Mouse (Mus musculus) myocyte (in vitro differentiated cells): ENCODE measurements around the gene Icam1.

ENCODE experiments used
- CEBPB ChIP-seq: IDR thresholded peaks from 2 replicates; pipeline ENCODE4 v1.6.1; 2011; ENCODE audit warnings: mild to moderate bottlenecking, moderate library complexity; ENCODE audit not compliant: poor library complexity, insufficient read depth, severe bottlenecking
- E2F4 ChIP-seq: IDR thresholded peaks from one replicate; pipeline ENCODE4 v1.6.1; 2011; ENCODE audit warnings: mild to moderate bottlenecking, control low read depth, moderate library complexity; ENCODE audit not compliant: insufficient read depth
- MAX ChIP-seq: IDR thresholded peaks from one replicate; pipeline ENCODE4 v1.6.1; 2011; ENCODE audit warnings: low read depth, mild to moderate bottlenecking, control low read depth
- MYOD1 ChIP-seq, 3 experiments: IDR thresholded peaks; one replicate each; pipeline ENCODE4 v1.6.1; 2011; ENCODE audit warnings: control low read depth in 2 of 3, low read depth in 2 of 3, mild to moderate bottlenecking in 2 of 3, moderate library complexity in 1 of 3; ENCODE audit not compliant: insufficient read length in 2 of 3, control insufficient read depth in 1 of 3
- MYOG ChIP-seq, 3 experiments: IDR thresholded peaks; one replicate each; pipeline ENCODE4 v1.6.1; 2011; ENCODE audit warnings: control low read depth in 2 of 3, low read depth in 2 of 3, mild to moderate bottlenecking in 2 of 3; ENCODE audit not compliant: insufficient read length in 2 of 3, control insufficient read depth in 1 of 3, insufficient read depth in 1 of 3
- POLR2A ChIP-seq: IDR thresholded peaks from one replicate; pipeline ENCODE4 v1.6.1; 2011; ENCODE audit warnings: low read depth, mild to moderate bottlenecking, control low read depth, moderate library complexity; ENCODE audit not compliant: insufficient read length
- REST ChIP-seq: IDR thresholded peaks from one replicate; pipeline ENCODE4 v1.6.1; 2011; ENCODE audit warnings: mild to moderate bottlenecking, control low read depth, moderate library complexity; ENCODE audit not compliant: insufficient read depth, insufficient read length
- SRF ChIP-seq: IDR thresholded peaks from one replicate; pipeline ENCODE4 v1.6.1; 2011; ENCODE audit warnings: low read depth; ENCODE audit not compliant: control insufficient read depth, insufficient read length
- TCF12 ChIP-seq: IDR thresholded peaks from one replicate; pipeline ENCODE4 v1.6.1; 2011; ENCODE audit warnings: mild to moderate bottlenecking, control low read depth; ENCODE audit not compliant: poor library complexity, insufficient read depth, severe bottlenecking
- TCF3 ChIP-seq: IDR thresholded peaks from one replicate; pipeline ENCODE4 v1.6.1; 2011; ENCODE audit warnings: low read depth, control low read depth; ENCODE audit not compliant: insufficient read length
- USF1 ChIP-seq: IDR thresholded peaks from one replicate; pipeline ENCODE4 v1.6.1; 2011; ENCODE audit warnings: low read depth, mild to moderate bottlenecking, control low read depth, moderate library complexity

- TF ChIP-seq POLR2A (no peak), USF1 (no peak), E2F4 (no peak), TCF3 (no peak), MAX (no peak), MYOD1 (IDR thresholded peaks at IDR 0.05; ENCODE audit: control insufficient read depth in 1 of 3, insufficient read length in 2 of 3, low read depth in 2 of 3) (no peak), MYOG (IDR thresholded peaks at IDR 0.05; ENCODE audit: control insufficient read depth in 1 of 3, insufficient read depth in 1 of 3, insufficient read length in 2 of 3, low read depth in 2 of 3) (no peak), TCF12 (no peak), REST (no peak), SRF (no peak), CEBPB (no peak)
Measured at GRCm38 (mm10) chr9:21012368-21012767, 3.4 kb upstream of the Icam1 start.
